Mouse (Mus musculus) thymus, adult 2 months (tissue): Measurements from ENCODE around the gene Rpl3. TPM values are rescaled to one million over a fixed set of nuclear protein-coding genes. Genes with fewer than 3 reads are reported as not detected.
A peak's percentile ranks its signal among the peaks of the same experiment; 100 is the strongest.

Source experiments
- DNase-seq: peaks from one replicate; pipeline ENCODE4 v3.0.0; 2021
- H3K27ac ChIP-seq: fragments of 200-500 bp; 2 replicates; pipeline ENCODE4 v1.5.1; 2012; ENCODE audit warnings: low read length, control low read depth; ENCODE audit not compliant: control insufficient read depth, insufficient read depth
- H3K27me3 ChIP-seq: fragments of 200-500 bp; 2 replicates; pipeline ENCODE4 v1.6.1; 2012; ENCODE audit warnings: mild to moderate bottlenecking, low read length, moderate library complexity, mixed read lengths; ENCODE audit not compliant: control insufficient read depth, insufficient read depth
- H3K36me3 ChIP-seq: fragments of 200-500 bp; 2 replicates; pipeline ENCODE4 v1.6.1; 2012; ENCODE audit warnings: mild to moderate bottlenecking, low read length, moderate library complexity; ENCODE audit not compliant: control insufficient read depth, insufficient read depth
- H3K4me1 ChIP-seq: fragments of 200-500 bp; replicated peaks from 2 replicates; pipeline ENCODE4 v1.6.1; 2012; ENCODE audit warnings: low read length; ENCODE audit not compliant: control insufficient read depth, insufficient read depth
- H3K4me3 ChIP-seq: fragments of 200-500 bp; 2 replicates; pipeline ENCODE4 v1.5.1; 2012; ENCODE audit warnings: mild to moderate bottlenecking, low read length, control low read depth, moderate library complexity; ENCODE audit not compliant: control insufficient read depth, insufficient read depth
- CTCF ChIP-seq: fragments of 200-500 bp; IDR thresholded peaks from 2 replicates; pipeline ENCODE4 v1.5.1; 2012; ENCODE audit warnings: mild to moderate bottlenecking, control low read depth, low read length, moderate library complexity, borderline replicate concordance; ENCODE audit not compliant: control insufficient read depth, poor library complexity, insufficient read depth; ENCODE audit errors: extremely low read depth
- POLR2A ChIP-seq: fragments of 200-500 bp; IDR thresholded peaks from 2 replicates; pipeline ENCODE4 v1.6.1; 2012; ENCODE audit warnings: mild to moderate bottlenecking, low read length, control low read depth, moderate library complexity; ENCODE audit not compliant: control insufficient read depth, poor library complexity, insufficient read depth; ENCODE audit errors: extremely low read depth
- WGBS: fragments of 180-500 bp; shearing (Covaris S2); methylation state at CpG from one replicate; pipeline ENCODE4 v1.1.7; 2018; 5-methylcytosine and 5-hydroxymethylcytosine counted together
- polyA plus RNA-seq: library from polyadenylated mRNA; depleted of rRNA; stranded (reverse); fragments of >200 nt; gene quantifications from 2 replicates; pipeline ENCODE4 v1.2.3, GENCODE M21; 2012

Rpl3 gene
- polyA plus RNA-seq, 1 experiment, result 627 TPM

- no peaks in the 10 kb centered on the region for H3K27me3 ChIP-seq
- peaks cover 38% of the 10 kb centered on the region for H3K36me3 ChIP-seq
- peak overlapping the region; percentile 85 for H3K4me3 ChIP-seq
- TF ChIP-seq POLR2A (peak; percentile 100), CTCF (peak; percentile 55; the same call in 1 of the 2 replicates)
- peaks cover 15% of the 10 kb centered on the region for H3K4me1 ChIP-seq
- under 1% methylated on average over 30 of the region's 30 CpGs for WGBS
- peak; percentile 98 for DNase-seq
- H3K27ac ChIP-seq, result peak overlapping the region; percentile 77
Measured at GRCm38 (mm10) chr15:80083276-80083731, 8.4 kb downstream of the Rpl3 start.

GRCm38 (mm10) chr15:80082661-80083275, 8.9 kb downstream of the Rpl3 start:
- H3K4me3 ChIP-seq, result peak overlapping the region; percentile 85
- no peak for TF ChIP-seq CTCF
- no peak for TF ChIP-seq POLR2A
- H3K36me3 ChIP-seq, result peaks cover 44% of the 10 kb centered on the region
- H3K4me1 ChIP-seq, result peaks cover 15% of the 10 kb centered on the region
- H3K27ac ChIP-seq, result no peak overlapping the region
- no peak for DNase-seq
- H3K27me3 ChIP-seq, result no peaks in the 10 kb centered on the region
- under 1% methylated on average over 21 of the region's 21 CpGs for WGBS

GRCm38 (mm10) chr15:80081801-80082546, 9.7 kb downstream of the Rpl3 start:
- 18% methylated on average over 11 of the region's 11 CpGs for WGBS
- Histone ChIP-seq H3K27ac (no peak overlapping the region), H3K4me1 (peaks cover 15% of the 10 kb centered on the region), H3K27me3 (no peaks in the 10 kb centered on the region), H3K4me3 (peak overlapping the region; percentile 85), H3K36me3 (peaks cover 51% of the 10 kb centered on the region)
- no peak for TF ChIP-seq CTCF
- no peak for TF ChIP-seq POLR2A
- DNase-seq, result no peak

GRCm38 (mm10) chr15:80080711-80081615, 10.7 kb downstream of the Rpl3 start:
- H3K27me3 ChIP-seq, result no peaks in the 10 kb centered on the region
- peaks cover 56% of the 10 kb centered on the region for H3K36me3 ChIP-seq
- no peak overlapping the region for H3K27ac ChIP-seq
- TF ChIP-seq CTCF (no peak), POLR2A (no peak)
- 73% methylated on average over 9 of the region's 9 CpGs for WGBS
- no peak overlapping the region for H3K4me3 ChIP-seq
- peak; percentile 27 for DNase-seq
- peaks cover 15% of the 10 kb centered on the region for H3K4me1 ChIP-seq

GRCm38 (mm10) chr15:80079954-80080353, 11.7 kb downstream of the Rpl3 start:
- no peak for DNase-seq
- no peak overlapping the region for H3K4me3 ChIP-seq
- peaks cover 56% of the 10 kb centered on the region for H3K36me3 ChIP-seq
- WGBS, result 94% methylated on average over 3 of the region's 3 CpGs
- TF ChIP-seq POLR2A (no peak), CTCF (no peak)
- peaks cover 15% of the 10 kb centered on the region for H3K4me1 ChIP-seq
- H3K27ac ChIP-seq, result no peak overlapping the region
- no peaks in the 10 kb centered on the region for H3K27me3 ChIP-seq

- Histone ChIP-seq H3K4me1 (peaks cover 15% of the 10 kb centered on the region), H3K36me3 (peaks cover 56% of the 10 kb centered on the region)
- no peak for DNase-seq
Measured at GRCm38 (mm10) chr15:80079129-80079668, 12.5 kb downstream of the Rpl3 start.

More at GRCm38 (mm10) chr15:80079129-80079668, 12.5 kb downstream of the Rpl3 start:
- no peak for TF ChIP-seq CTCF
- TF ChIP-seq POLR2A, result no peak
- WGBS, result 96% methylated on average over 5 of the region's 5 CpGs
- Histone ChIP-seq H3K27ac (no peak overlapping the region), H3K4me3 (no peak overlapping the region), H3K27me3 (no peaks in the 10 kb centered on the region)
